ENCODE assay signal across 16 mouse cellular contexts in genomic region chr1:54729316-54729715, GRCm38 (mm10).
A peak's percentile ranks its signal among the peaks of the same experiment; 100 is the strongest.
DNase-seq lines count a peak whose midpoint lies in the region; ATAC-seq and TF ChIP-seq lines count a peak whose summit lies in the region.
"Had no signal": no experiment of that assay in that cellular context is flagged by ENCODE, and none has a peak within 500 bp of the region (broad histone marks: within the 10 kb centered on the region; RNA-seq: fewer than 3 reads in every experiment).

No protein-coding gene starts in this region.

- no peak for ATAC-seq in liver, embryonic 11.5 days (replicated peaks; ENCODE audit: low FRiP score)
- ATAC-seq in midbrain, postnatal 0 days (ENCODE audit: low FRiP score), result no peak
- ATAC-seq: CD4-positive, CD25-positive, alpha-beta regulatory T cell, adult 4 months; hindbrain, embryonic 16.5 days; liver, embryonic 12.5 days had no signal

- peaks cover 2% of the 10 kb centered on the region; the same call in 1 of the 2 replicates for H3K4me1 ChIP-seq in liver, adult 2 months (ENCODE audit: control insufficient read depth, insufficient read depth, low read length)
- H3K4me1 ChIP-seq in liver, embryonic 11.5 days (replicated peaks; ENCODE audit: control insufficient read depth, insufficient read depth, low read length), result no peaks in the 10 kb centered on the region
- H3K4me1 ChIP-seq in midbrain, postnatal 0 days (ENCODE audit: insufficient read depth, low read length), result no peaks in the 10 kb centered on the region; the same call in 1 of the 2 replicates
- H3K4me1 ChIP-seq: embryonic facial prominence, embryonic 12.5 days; heart, embryonic 15.5 days; liver, embryonic 12.5 days had no signal

- no peaks in the 10 kb centered on the region for H3K9me3 ChIP-seq in liver, embryonic 11.5 days (ENCODE audit: control insufficient read depth, low read length)
- no peaks in the 10 kb centered on the region for H3K9me3 ChIP-seq in midbrain, postnatal 0 days (ENCODE audit: low read length)
- H3K9me3 ChIP-seq: embryonic facial prominence, embryonic 12.5 days; heart, embryonic 15.5 days; liver, embryonic 12.5 days; neural tube, embryonic 15.5 days had no signal

- no peaks in the 10 kb centered on the region for H3K79me2 ChIP-seq in liver, adult 2 months (ENCODE audit: control insufficient read depth, insufficient read depth, low read length)

- no peak for TF ChIP-seq POLR2A in liver, adult 2 months (IDR thresholded peaks at IDR 0.05; ENCODE audit: extremely low read depth, insufficient read depth, low read length)

- 68% methylated on average over 5 of the region's 5 CpGs for WGBS in liver, adult 2 months
- 84% methylated on average over 5 of the region's 5 CpGs for WGBS in liver, embryonic 11.5 days
- WGBS in midbrain, postnatal 0 days, result 92% methylated on average over 5 of the region's 5 CpGs

- H3K27me3 ChIP-seq in liver, adult 2 months (ENCODE audit: control insufficient read depth, insufficient read depth, low read length), result no peaks in the 10 kb centered on the region
- no peaks in the 10 kb centered on the region for H3K27me3 ChIP-seq in liver, embryonic 11.5 days (replicated peaks; ENCODE audit: control insufficient read depth, insufficient read depth, low read length)
- H3K27me3 ChIP-seq in midbrain, postnatal 0 days (ENCODE audit: insufficient read depth, low read length), result no peaks in the 10 kb centered on the region
- H3K27me3 ChIP-seq: embryonic facial prominence, embryonic 12.5 days; heart, embryonic 15.5 days; liver, embryonic 12.5 days; neural tube, embryonic 15.5 days had no signal

- peak; percentile 44 for DNase-seq in liver, adult 2 months (ENCODE audit: extremely low read depth, low read depth, low spot score)
- no peak for DNase-seq in liver, embryonic 11.5 days (ENCODE audit: low spot score)
- peak; percentile 54 for DNase-seq in gastrocnemius, adult 18-20 months (ENCODE audit: low spot score)
- DNase-seq in heart, postnatal 36 days, result peak; percentile 42 to 52
- peak; percentile 53 for DNase-seq in skeletal muscle tissue, adult 2 months (ENCODE audit: low read depth, low spot score)
- DNase-seq in spleen, postnatal 36 days (ENCODE audit: low spot score in 2 of 2), result no peak
- no peak for DNase-seq in midbrain, postnatal 0 days (ENCODE audit: low spot score)
- DNase-seq: cerebellum, postnatal 14 days; kidney, adult 9 months; right cerebral cortex, adult 18-20 months had no signal

- H3K9ac ChIP-seq in liver, adult 2 months (ENCODE audit: low read depth, low read length), result no peak overlapping the region
- no peak overlapping the region for H3K9ac ChIP-seq in liver, embryonic 11.5 days (ENCODE audit: low read depth, low read length)
- no peak overlapping the region for H3K9ac ChIP-seq in midbrain, postnatal 0 days (replicated peaks; ENCODE audit: low read length, poor library complexity, severe bottlenecking)
- H3K9ac ChIP-seq: embryonic facial prominence, embryonic 12.5 days; heart, embryonic 15.5 days; liver, embryonic 12.5 days; neural tube, embryonic 15.5 days had no signal

- H3K27ac ChIP-seq in liver, adult 2 months (replicated peaks; ENCODE audit: insufficient read depth, low read depth, low read length), result no peak overlapping the region
- H3K27ac ChIP-seq in liver, embryonic 11.5 days (ENCODE audit: low read depth, low read length), result no peak overlapping the region
- H3K27ac ChIP-seq in midbrain, postnatal 0 days (ENCODE audit: low read depth, low read length), result no peak overlapping the region
- H3K27ac ChIP-seq: embryonic facial prominence, embryonic 12.5 days; heart, embryonic 15.5 days; liver, embryonic 12.5 days; neural tube, embryonic 15.5 days had no signal

- H3K36me3 ChIP-seq in liver, adult 2 months (ENCODE audit: control insufficient read depth, insufficient read depth, low read length), result peaks cover 2% of the 10 kb centered on the region
- H3K36me3 ChIP-seq in liver, embryonic 11.5 days (ENCODE audit: control insufficient read depth, insufficient read depth, low read length), result no peaks in the 10 kb centered on the region
- no peaks in the 10 kb centered on the region for H3K36me3 ChIP-seq in midbrain, postnatal 0 days (ENCODE audit: insufficient read depth, low read length)
- H3K36me3 ChIP-seq: liver, embryonic 12.5 days had no signal

- H3K4me3 ChIP-seq in liver, adult 2 months (ENCODE audit: insufficient read depth, low read depth, low read length), result no peak overlapping the region
- no peak overlapping the region for H3K4me3 ChIP-seq in liver, embryonic 11.5 days (ENCODE audit: low read depth, low read length)
- H3K4me3 ChIP-seq in midbrain, postnatal 0 days (ENCODE audit: low read depth, low read length), result no peak overlapping the region
- H3K4me3 ChIP-seq: embryonic facial prominence, embryonic 12.5 days; heart, embryonic 15.5 days; liver, embryonic 12.5 days; neural tube, embryonic 15.5 days had no signal

- intact Hi-C loops in heart, postnatal 36 days (cut with DNase I), result no loop called here

- H3K4me2 ChIP-seq in liver, embryonic 11.5 days, result no peak overlapping the region
- H3K4me2 ChIP-seq in midbrain, postnatal 0 days (ENCODE audit: low read depth, low read length, poor library complexity, severe bottlenecking), result no peak overlapping the region
- H3K4me2 ChIP-seq: embryonic facial prominence, embryonic 12.5 days; heart, embryonic 15.5 days; liver, embryonic 12.5 days; neural tube, embryonic 15.5 days had no signal

- no peak for TF ChIP-seq CTCF in liver, adult 2 months (IDR thresholded peaks at IDR 0.05; ENCODE audit: low read depth, low read length)
- TF ChIP-seq CTCF in midbrain, postnatal 0 days (IDR thresholded peaks at IDR 0.05), result no peak

Comparison
In these comparisons a context has a peak if more than half of its experiments do, and no peak if none do; other contexts are left out.
1. DNase-seq: peak in liver, adult 2 months (single experiment), gastrocnemius, adult 18-20 months (single experiment), heart, postnatal 36 days (2 of 2) and skeletal muscle tissue, adult 2 months (single experiment); none in liver, embryonic 11.5 days (single experiment), spleen, postnatal 36 days (0 of 2) and midbrain, postnatal 0 days (single experiment).